Mouse (Mus musculus): ENCODE data around the gene Slc39a11. TPM values are rescaled to one million over a fixed set of nuclear protein-coding genes. Genes with fewer than 3 reads are reported as not detected.

Gene Slc39a11
- total and polyA plus RNA-seq, 3 experiments: 5.0 to 9.9 (median 5.3) TPM

- H3K9me3 ChIP-seq (replicated peaks): peaks cover 57% of the 10 kb centered on the region
- DNase-seq (ENCODE audit: low spot score): no peak
- H3K27me3 ChIP-seq (ENCODE audit: insufficient read depth, low read length): no peaks in the 10 kb centered on the region
- TF ChIP-seq POLR2AphosphoS5 (IDR thresholded peaks at IDR 0.05; ENCODE audit: insufficient replicate concordance, low read depth, low read length) (no peak), GATA2 (IDR thresholded peaks at IDR 0.05; ENCODE audit: borderline replicate concordance, low read depth, low read length) (no peak), GATA1 (IDR thresholded peaks at IDR 0.05; ENCODE audit: borderline replicate concordance, low read length) (no peak), TAL1 (conservative IDR thresholded peaks at IDR 0.05; ENCODE audit: low read depth, low read length) (no peak), CTCF (IDR thresholded peaks at IDR 0.05; ENCODE audit: low read depth, low read length) (no peak)
- no peak overlapping the region for H3K4me3 ChIP-seq (ENCODE audit: low read depth, low read length)
- H3K36me3 ChIP-seq (replicated peaks): no peaks in the 10 kb centered on the region
- H3K4me1 ChIP-seq (ENCODE audit: insufficient read depth, low read depth, low read length): no peaks in the 10 kb centered on the region
- no peak for ATAC-seq (ENCODE audit: extremely low read depth, insufficient number of reproducible peaks, low FRiP score, poor library complexity, severe bottlenecking)
Observed at GRCm38 (mm10) chr11:113487603-113488335, 162.1 kb downstream of the Slc39a11 start.

GRCm38 (mm10) chr11:113484037-113484436 lies 165.8 kb downstream of the Slc39a11 start:
- DNase-seq (ENCODE audit: low spot score): no peak

GRCm38 (mm10) chr11:113477550-113477949 lies 172.3 kb downstream of the Slc39a11 start:
- ATAC-seq (ENCODE audit: extremely low read depth, insufficient number of reproducible peaks, low FRiP score, poor library complexity, severe bottlenecking) (no peak), DNase-seq (ENCODE audit: low spot score) (no peak)
- no peak for TF ChIP-seq TAL1 (conservative IDR thresholded peaks at IDR 0.05; ENCODE audit: low read depth, low read length)
- TF ChIP-seq GATA1 (IDR thresholded peaks at IDR 0.05; ENCODE audit: borderline replicate concordance, low read length): no peak
- TF ChIP-seq CTCF (IDR thresholded peaks at IDR 0.05; ENCODE audit: low read depth, low read length): no peak
- TF ChIP-seq GATA2 (IDR thresholded peaks at IDR 0.05; ENCODE audit: borderline replicate concordance, low read depth, low read length): no peak
- no peak for TF ChIP-seq POLR2AphosphoS5 (IDR thresholded peaks at IDR 0.05; ENCODE audit: insufficient replicate concordance, low read depth, low read length)
- Histone ChIP-seq H3K4me1 (ENCODE audit: insufficient read depth, low read depth, low read length) (no peaks in the 10 kb centered on the region), H3K4me3 (ENCODE audit: low read depth, low read length) (no peak overlapping the region), H3K36me3 (replicated peaks) (no peaks in the 10 kb centered on the region), H3K27me3 (ENCODE audit: insufficient read depth, low read length) (no peaks in the 10 kb centered on the region), H3K9me3 (replicated peaks) (peaks cover 33% of the 10 kb centered on the region)

More at GRCm38 (mm10) chr11:113484037-113484436, 165.8 kb downstream of the Slc39a11 start:
- H3K36me3 ChIP-seq (replicated peaks): no peaks in the 10 kb centered on the region
- TF ChIP-seq POLR2AphosphoS5 (IDR thresholded peaks at IDR 0.05; ENCODE audit: insufficient replicate concordance, low read depth, low read length) (no peak), GATA1 (IDR thresholded peaks at IDR 0.05; ENCODE audit: borderline replicate concordance, low read length) (no peak), GATA2 (IDR thresholded peaks at IDR 0.05; ENCODE audit: borderline replicate concordance, low read depth, low read length) (no peak), CTCF (IDR thresholded peaks at IDR 0.05; ENCODE audit: low read depth, low read length) (no peak), TAL1 (conservative IDR thresholded peaks at IDR 0.05; ENCODE audit: low read depth, low read length) (no peak)
- ATAC-seq (ENCODE audit: extremely low read depth, insufficient number of reproducible peaks, low FRiP score, poor library complexity, severe bottlenecking): no peak
- peaks cover 47% of the 10 kb centered on the region for H3K9me3 ChIP-seq (replicated peaks)
- H3K4me1 ChIP-seq (ENCODE audit: insufficient read depth, low read depth, low read length): no peaks in the 10 kb centered on the region
- no peaks in the 10 kb centered on the region for H3K27me3 ChIP-seq (ENCODE audit: insufficient read depth, low read length)
- H3K4me3 ChIP-seq (ENCODE audit: low read depth, low read length): no peak overlapping the region

GRCm38 (mm10) chr11:113476720-113477119 lies 173.2 kb downstream of the Slc39a11 start:
- H3K36me3 ChIP-seq (replicated peaks): no peaks in the 10 kb centered on the region
- H3K4me3 ChIP-seq (ENCODE audit: low read depth, low read length): no peak overlapping the region
- H3K27me3 ChIP-seq (ENCODE audit: insufficient read depth, low read length): no peaks in the 10 kb centered on the region
- no peak for ATAC-seq (ENCODE audit: extremely low read depth, insufficient number of reproducible peaks, low FRiP score, poor library complexity, severe bottlenecking)
- peaks cover 34% of the 10 kb centered on the region for H3K9me3 ChIP-seq (replicated peaks)
- H3K4me1 ChIP-seq (ENCODE audit: insufficient read depth, low read depth, low read length): no peaks in the 10 kb centered on the region
- no peak for DNase-seq (ENCODE audit: low spot score)
- TF ChIP-seq POLR2AphosphoS5 (IDR thresholded peaks at IDR 0.05; ENCODE audit: insufficient replicate concordance, low read depth, low read length): no peak
- no peak for TF ChIP-seq CTCF (IDR thresholded peaks at IDR 0.05; ENCODE audit: low read depth, low read length)
- TF ChIP-seq GATA1 (IDR thresholded peaks at IDR 0.05; ENCODE audit: borderline replicate concordance, low read length): no peak
- no peak for TF ChIP-seq GATA2 (IDR thresholded peaks at IDR 0.05; ENCODE audit: borderline replicate concordance, low read depth, low read length)
- no peak for TF ChIP-seq TAL1 (conservative IDR thresholded peaks at IDR 0.05; ENCODE audit: low read depth, low read length)

GRCm38 (mm10) chr11:113475491-113475890 lies 174.4 kb downstream of the Slc39a11 start:
- H3K4me3 ChIP-seq (ENCODE audit: low read depth, low read length): no peak overlapping the region
- H3K9me3 ChIP-seq (replicated peaks): peaks cover 46% of the 10 kb centered on the region
- no peaks in the 10 kb centered on the region for H3K27me3 ChIP-seq (ENCODE audit: insufficient read depth, low read length)
- H3K36me3 ChIP-seq (replicated peaks): no peaks in the 10 kb centered on the region
- DNase-seq (ENCODE audit: low spot score) (no peak), ATAC-seq (ENCODE audit: extremely low read depth, insufficient number of reproducible peaks, low FRiP score, poor library complexity, severe bottlenecking) (no peak)
- H3K4me1 ChIP-seq (ENCODE audit: insufficient read depth, low read depth, low read length): peaks cover 5% of the 10 kb centered on the region; the same call in 1 of the 2 replicates
- TF ChIP-seq CTCF (IDR thresholded peaks at IDR 0.05; ENCODE audit: low read depth, low read length): no peak
- TF ChIP-seq POLR2AphosphoS5 (IDR thresholded peaks at IDR 0.05; ENCODE audit: insufficient replicate concordance, low read depth, low read length): no peak
- TF ChIP-seq GATA1 (IDR thresholded peaks at IDR 0.05; ENCODE audit: borderline replicate concordance, low read length): no peak
- no peak for TF ChIP-seq TAL1 (conservative IDR thresholded peaks at IDR 0.05; ENCODE audit: low read depth, low read length)
- TF ChIP-seq GATA2 (IDR thresholded peaks at IDR 0.05; ENCODE audit: borderline replicate concordance, low read depth, low read length): no peak

- Histone ChIP-seq H3K36me3 (replicated peaks) (no peaks in the 10 kb centered on the region), H3K4me1 (ENCODE audit: insufficient read depth, low read depth, low read length) (peaks cover 5% of the 10 kb centered on the region; the same call in 1 of the 2 replicates), H3K27me3 (ENCODE audit: insufficient read depth, low read length) (no peaks in the 10 kb centered on the region), H3K9me3 (replicated peaks) (peaks cover 53% of the 10 kb centered on the region), H3K4me3 (ENCODE audit: low read depth, low read length) (no peak overlapping the region)
- ATAC-seq (ENCODE audit: extremely low read depth, insufficient number of reproducible peaks, low FRiP score, poor library complexity, severe bottlenecking) (no peak), DNase-seq (ENCODE audit: low spot score) (no peak)
- TF ChIP-seq POLR2AphosphoS5 (IDR thresholded peaks at IDR 0.05; ENCODE audit: insufficient replicate concordance, low read depth, low read length): no peak
Observed at GRCm38 (mm10) chr11:113473998-113474534, 175.8 kb downstream of the Slc39a11 start.
